Mouse (Mus musculus): ENCODE data around the gene Tmem80.

Tmem80 gene

DNA sequence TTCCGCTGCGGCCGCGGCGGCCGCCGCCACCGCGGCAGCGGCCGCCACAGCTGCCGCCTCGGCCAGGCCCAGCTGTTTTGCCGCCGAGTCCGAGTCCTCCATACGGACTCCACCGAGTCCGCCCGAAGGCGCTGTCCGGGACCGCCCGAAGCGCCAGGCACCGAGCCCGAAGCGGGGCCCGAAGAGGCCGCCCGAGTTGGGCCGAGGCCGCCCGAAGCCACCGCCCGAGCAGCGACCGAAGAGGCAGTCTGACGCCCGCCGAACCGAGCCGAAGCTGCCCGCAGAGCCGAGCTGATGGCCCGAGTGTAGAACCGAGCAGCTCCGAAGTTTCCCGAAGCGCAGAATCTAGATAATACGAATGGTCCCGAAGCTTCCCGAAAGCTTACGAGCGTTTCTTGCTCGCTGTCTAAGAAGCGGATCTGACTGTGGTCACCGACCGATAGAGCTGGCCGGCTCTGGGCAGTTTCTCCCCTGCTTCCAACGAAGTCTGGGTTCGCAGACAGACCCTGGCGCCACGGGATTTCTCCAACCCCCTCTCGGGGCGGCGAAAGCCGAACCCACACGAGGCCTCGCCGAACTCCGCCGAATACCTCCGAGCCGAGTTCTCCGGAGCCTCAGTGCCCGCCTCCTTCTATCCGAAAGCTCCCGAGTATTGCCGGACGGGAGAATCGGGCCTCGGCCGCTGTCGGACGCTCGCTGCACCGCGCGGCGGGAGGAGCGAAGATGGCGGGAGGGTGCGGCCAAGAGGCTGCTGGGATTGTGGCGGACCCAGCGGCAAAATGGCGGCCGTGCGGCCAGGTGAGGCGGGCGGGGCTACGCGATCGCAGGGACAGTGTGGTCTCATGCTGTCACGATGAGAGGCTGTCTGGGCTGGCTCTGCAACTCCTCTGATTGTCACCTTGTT is at the start of gene Tmem80, which contains the start of gene Deaf1:
Tmem80 (plus strand) TSS at position 271 of the 904 bp plus-strand sequence.
Deaf1 (minus strand) TSS at position 222 of the 904 bp plus-strand sequence.
- peak; percentile 96 for DNase-seq

DNA sequence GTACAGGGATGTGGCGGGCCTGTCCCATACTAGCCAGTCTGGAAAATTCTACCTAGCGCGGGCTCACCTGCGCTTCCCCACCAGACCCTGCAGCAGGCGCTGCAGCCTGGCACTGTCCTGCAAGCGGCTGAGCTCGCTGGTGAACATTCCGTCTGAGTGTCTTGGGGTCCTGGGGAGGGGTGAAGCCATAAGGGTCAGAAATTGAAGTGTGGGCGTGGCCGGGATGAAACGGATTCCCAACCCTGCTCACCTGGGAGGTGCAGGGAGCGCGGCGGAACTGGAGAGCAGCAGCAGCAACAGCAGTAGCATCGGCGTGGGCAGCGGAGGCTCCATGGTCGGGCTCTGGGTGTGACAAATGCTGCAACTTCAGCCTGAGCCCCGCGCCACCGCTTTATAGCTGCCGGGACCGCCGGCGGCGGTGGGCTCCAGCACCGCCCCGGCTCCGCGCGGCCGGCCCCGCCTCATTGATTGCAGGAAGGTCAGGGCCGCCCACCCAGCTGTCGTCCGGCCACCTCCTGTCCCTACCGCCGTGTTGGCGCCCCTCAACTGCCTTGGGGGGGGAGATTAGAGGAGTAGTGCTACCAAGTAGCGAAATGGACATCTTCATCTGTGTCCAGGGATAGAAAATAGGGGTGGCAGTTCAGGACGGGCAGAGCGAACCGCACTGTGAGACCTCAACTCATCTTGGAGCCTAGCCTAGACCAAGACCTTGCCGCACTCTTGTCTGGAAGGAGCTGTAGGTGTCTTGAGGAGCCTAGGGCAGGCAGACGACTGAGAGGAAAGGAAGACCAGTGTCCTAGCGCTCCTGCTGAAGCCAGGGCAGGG is 48.6 kb upstream of the Tmem80 start, which contains the start of gene Sct:
Sct (minus strand) TSS at position 368 of the 825 bp plus-strand sequence.
- peak in 1 of 2 experiments; percentile 36 for DNase-seq

DNA sequence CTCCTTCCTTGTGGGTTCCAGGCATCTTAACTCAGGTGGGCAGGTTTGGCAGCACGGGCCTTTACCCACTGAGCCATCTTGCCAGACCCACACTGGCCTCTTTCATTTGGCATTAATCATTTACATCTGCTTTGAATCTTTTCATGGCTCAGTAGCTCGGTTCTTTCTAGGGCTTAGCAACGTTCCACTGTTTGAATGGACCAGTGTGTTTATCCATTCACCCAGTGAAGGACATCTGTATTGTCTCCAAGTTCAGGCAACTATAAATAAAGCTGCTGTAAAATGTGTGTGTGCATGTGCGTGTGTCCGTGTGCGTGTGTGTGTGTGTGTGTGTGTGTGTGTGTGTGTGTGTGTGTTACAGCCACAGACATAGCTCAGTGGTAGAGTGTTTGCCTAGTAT is 46.1 kb upstream of the Tmem80 start:
- no peak for DNase-seq

DNA sequence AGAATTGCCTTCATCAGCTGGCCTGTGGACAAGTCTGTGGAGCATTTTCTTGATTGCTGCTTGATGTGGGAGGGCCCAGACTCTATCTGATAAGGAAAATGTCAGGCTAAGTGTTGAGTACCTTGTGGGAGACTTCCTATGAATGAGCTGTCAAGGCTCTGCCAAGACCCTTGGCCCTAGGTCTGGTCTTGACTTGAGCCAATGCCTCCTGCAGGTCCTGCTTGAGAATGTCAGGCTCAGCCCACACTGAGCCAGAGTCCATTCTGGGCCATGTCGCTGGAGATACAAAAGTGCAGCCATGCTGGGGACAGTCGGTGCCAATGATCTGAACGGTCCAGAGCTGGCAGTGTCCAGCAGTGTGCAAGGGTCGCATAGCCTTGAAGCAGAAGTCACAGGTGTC is 44.8 kb upstream of the Tmem80 start:
- no peak for DNase-seq

DNA sequence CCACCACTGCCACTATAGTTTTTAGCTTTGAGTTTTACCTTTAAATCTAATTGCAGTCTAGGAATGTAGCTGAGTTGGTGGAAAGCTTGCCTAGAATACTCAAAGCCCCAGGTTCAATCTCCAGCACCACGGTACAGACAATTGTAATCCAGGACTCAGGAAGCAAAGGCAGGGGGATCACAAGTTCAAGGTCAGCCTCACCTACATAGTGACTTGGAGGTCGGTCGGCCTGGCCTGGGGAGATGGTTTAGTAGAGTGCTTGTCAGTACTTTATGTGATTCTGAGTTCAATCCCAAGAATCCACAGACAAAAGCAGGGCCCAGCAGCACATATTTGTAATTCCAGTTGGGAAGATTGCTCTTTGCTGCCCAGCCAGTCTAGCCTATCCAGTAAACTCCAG is 39.5 kb upstream of the Tmem80 start:
- no peak for DNase-seq

DNA sequence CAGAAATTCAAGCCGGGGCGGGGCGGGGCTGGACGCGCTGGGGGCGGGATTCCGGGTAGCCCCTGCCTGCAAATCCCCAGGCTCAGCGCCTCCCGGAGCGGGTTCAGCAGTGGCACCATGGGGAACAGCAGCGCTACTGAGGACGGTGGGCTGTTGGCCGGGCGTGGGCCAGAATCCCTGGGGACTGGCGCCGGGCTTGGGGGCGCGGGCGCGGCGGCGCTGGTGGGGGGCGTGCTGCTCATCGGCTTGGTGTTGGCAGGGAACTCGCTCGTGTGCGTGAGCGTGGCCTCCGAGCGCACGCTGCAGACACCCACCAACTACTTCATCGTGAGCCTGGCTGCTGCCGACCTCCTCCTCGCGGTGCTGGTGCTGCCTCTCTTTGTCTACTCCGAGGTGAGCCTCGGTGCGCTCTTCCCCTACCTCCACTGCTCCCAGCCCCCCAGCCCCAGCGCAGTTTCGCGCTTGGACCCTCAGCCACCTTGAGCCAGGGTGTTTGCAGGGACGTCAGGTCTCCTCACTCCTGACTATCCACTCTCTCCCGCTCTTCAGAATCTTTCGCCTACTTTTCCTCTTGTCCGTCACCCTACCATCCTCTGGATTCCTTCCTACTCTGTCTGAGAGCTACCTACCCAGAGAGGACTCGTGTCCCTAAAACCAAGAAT is 35.5 kb upstream of the Tmem80 start, which contains the start of gene Drd4:
Drd4 (plus strand) TSS at position 86 of the 662 bp plus-strand sequence.
- DNase-seq, result no peak

DNA sequence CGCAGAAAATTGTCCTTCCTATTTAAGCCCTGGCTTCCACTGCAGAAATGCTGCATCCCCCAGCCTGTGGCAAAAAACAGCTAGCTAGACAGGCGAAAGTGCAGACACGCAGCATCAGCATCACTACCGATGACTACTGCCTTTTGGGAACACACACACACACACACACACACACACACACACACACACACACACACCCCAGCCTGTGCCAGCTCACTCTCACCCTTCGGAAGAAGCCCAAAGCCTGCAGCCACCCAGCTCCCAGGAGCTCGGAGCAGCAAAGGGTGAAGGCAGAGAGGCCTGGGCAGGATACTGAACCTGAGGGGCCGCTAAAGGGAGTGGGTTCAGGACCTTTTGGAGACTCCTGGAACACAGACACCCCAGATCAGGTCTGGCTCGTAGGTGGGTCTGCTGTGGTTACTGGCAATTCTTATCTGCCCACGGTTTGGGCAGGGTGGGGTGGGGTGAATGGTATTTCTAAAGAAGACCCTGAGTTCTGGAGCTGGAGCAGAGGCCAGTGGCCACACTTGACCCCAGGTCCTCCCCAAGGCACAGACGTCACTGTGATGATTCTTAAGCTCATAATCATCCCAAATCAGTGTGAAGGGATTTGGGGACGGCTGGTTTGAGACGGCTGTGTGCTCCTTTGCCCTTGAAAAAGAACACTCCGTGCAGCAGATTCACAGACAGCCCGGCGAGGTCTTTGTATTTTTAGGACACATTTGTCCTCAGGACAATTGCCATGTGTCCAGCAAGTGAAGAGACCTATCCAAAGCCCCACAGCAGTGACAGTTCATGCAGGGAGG is 34.8 kb upstream of the Tmem80 start:
- no peak for DNase-seq

DNA sequence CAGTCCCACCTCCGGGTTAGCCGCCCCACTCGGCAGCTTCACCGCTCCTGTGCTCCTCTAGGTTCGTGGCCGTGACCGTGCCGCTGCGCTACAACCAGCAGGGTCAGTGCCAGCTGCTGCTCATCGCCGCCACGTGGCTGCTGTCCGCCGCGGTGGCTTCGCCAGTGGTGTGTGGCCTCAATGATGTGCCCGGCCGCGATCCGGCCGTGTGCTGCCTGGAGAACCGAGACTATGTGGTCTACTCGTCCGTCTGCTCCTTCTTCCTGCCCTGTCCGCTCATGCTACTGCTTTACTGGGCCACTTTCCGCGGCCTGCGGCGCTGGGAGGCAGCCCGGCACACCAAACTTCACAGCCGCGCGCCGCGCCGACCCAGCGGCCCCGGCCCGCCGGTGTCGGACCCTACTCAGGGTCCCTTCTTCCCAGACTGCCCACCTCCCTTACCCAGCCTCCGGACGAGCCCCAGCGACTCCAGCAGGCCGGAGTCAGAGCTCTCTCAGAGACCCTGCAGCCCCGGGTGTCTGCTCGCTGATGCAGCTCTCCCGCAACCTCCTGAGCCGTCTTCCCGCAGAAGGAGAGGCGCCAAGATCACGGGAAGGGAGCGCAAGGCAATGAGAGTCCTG is 33.6 kb upstream of the Tmem80 start:
- DNase-seq, result no peak

DNA sequence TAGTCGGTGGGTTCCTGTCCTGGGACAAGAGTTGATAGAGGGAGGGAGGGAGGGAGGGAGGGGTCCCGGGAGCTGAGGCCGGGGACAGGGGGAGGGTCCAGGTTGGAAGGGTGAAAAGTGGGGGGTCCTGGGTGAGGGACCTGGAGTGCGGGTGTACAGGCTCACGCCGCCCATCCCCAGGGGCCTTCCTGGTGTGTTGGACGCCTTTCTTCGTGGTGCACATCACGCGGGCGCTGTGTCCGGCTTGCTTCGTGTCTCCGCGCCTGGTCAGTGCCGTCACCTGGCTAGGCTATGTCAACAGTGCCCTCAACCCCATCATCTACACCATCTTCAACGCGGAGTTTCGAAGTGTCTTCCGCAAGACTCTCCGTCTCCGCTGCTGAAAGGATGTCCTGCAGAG is 33.1 kb upstream of the Tmem80 start:
- no peak for DNase-seq

DNA sequence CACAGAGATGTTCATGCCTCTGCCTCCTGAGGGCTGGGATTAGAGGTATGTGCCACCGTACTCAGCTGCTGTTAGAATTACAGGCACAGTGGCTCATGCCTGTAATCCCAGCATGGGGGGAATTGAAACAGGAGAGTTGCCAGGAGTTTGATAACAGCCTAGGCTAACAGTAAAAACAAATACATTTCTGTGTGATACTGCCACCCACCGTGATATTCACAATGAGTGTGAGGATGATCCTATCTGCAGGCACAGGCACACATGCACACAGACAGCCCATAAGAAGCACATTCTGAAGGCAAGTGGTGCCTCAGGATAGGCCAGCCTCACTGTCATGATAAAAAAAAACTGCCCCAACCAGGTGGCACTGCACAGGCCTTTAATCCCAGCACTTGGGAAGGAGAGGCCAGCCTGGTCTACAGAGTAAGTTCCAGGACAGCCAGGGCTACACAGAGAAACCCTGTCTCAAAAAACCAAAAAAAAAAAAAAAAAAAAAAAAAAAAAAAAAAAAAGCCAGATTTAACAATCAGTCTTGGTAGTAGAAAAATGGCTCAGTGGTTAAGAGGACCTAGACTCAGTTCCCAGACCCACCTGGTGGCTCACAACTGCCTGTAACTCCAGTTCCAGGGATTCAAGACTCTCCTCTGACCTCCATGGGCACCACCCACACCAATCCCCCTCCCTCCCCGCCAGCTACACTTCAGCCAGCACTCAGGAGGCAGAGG is 29.5 kb upstream of the Tmem80 start:
- no peak for DNase-seq

DNA sequence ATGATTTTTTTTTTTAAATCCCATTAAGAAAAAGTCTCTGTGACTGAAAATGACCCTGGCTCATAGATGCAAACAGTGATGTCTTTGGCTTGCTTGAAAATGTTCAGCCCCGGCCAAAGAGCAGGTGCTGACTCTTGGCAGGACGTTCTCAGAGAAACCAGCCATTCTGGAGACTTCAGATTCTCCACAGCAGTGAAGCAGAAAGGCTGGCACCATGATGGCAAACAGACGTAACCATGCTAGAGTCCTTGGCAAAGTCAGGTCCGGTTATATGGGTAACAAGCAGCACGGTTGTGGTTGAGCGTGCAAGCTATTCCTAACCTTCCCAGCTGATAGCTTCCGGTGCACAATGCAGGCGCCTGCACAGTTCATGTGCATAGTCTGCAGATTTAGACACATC is 28.4 kb upstream of the Tmem80 start:
- DNase-seq, result no peak

DNA sequence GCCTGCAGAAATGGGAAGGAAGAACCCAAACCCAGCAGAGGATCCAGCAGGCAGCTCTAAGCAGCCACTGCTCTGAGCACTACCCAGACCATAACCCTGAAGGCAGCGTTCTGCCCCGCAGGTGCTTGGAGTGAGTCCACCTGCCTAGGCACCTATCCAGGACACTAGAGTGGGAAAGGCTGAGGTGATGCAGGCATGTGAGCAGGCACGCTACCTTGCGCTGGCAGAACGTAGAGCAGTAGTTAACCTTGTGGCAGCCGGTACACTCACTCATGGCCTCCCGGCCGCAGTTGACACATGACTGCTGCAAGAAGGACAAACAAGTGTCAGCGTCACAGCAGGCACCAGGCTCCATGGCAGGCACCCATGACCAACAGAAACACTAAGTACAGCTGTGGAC is 26.2 kb upstream of the Tmem80 start:
- no peak for DNase-seq

DNA sequence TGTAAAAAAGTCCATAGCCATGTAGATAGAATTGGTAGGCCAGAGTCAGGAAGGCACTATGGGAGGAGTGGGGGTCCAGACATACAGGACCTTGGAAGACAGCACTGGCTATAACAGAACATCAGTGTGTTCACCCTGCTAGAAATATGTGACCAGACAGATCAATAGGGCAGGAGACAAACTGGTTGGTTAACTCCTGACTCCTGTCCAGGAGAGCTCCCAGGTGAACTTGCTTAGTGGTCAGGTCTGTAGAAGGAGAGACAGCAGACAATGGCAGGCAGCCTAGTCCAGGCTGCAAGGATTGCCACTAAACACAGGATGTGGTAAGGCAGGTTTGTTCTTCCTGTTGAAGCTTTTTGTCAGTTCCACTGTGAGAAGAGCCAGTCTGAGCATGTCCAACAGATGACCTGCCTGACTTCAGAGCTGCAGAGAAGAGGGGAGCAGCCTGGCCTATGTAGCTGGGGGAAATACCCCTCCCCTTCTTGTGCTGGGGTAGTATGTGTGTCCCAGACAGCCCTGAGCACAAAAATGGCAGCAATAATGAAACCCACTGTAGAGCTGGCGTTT is 24.8 kb upstream of the Tmem80 start:
- no peak for DNase-seq

DNA sequence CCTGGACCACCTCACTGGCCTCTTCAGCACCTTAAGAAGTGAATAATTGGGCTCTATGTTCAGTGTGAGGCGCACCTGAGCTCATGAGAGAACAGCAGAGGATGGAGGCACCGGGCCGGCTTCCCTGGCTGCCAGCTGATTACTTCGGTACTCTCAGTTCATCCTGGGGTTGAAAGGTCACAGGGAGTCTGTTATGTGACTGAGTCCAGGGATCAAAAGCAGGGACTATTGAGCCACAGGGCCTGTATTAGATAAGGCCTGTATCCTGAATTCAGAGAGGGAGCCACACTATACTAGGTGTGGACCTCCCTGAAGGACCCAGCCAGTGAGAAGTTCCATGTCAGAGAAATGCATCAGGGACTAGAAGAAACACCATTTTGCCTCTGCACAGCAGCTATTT is 23.0 kb upstream of the Tmem80 start:
- DNase-seq, result no peak

DNA sequence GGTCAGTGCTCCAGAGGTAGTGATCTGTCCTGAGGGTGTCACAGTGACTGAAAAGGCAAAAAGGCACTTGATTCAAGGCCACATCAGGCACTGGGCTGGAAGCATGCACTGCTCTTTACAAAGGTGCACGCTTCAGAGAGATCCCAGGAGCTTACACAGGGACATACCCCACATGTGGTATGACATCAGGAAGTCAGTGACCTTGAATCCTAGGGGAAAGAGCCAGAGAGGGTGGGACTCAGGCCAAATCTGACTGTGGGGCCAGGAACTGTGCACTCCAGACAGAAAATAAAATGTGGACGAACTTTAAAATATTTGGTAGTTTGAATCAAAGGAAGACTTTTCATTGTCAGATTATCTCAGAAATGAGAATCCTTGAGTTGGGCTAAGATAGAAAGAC is 13.1 kb upstream of the Tmem80 start:
- no peak for DNase-seq

DNA sequence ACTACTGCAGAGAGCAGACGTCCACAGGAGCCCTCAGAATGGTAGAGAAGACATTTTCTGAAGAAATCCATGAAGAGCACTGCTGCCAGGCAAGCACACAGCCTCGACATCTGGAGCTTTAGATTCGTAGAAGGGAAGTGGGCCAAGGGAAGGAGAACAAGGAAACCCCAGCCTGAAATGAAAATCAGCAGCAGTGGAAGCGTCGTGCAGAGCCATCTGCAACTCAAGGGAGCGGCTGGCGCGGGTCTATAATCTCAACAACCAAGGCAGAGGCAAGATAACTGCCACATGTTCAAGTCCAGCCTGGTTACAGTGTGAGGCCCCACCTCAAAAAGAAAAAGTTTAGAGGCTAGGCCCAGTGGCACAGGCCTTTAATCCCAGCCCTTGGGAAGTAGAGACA is 12.5 kb upstream of the Tmem80 start:
- DNase-seq, result no peak

DNA sequence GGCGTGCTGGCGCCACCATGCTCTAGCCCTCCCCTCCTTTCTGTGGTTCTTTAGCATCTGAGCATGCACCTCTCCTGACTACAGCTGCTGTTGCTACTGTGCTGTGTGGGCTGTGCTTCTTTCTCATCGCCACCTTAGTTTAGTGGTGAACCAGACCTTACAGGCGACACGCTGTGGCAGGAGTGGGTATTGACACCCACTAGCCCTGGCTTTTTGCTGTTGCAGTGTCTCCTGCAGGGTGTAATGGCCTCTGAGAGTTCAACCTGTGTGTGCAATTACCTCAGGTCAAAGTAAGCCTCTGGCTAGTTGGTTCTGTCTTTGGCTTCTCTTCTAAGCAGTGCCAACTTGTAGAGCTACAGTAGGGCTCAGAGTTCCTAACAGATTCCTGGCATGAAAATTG is 11.6 kb upstream of the Tmem80 start:
- DNase-seq, result peak; percentile 60 to 66

DNA sequence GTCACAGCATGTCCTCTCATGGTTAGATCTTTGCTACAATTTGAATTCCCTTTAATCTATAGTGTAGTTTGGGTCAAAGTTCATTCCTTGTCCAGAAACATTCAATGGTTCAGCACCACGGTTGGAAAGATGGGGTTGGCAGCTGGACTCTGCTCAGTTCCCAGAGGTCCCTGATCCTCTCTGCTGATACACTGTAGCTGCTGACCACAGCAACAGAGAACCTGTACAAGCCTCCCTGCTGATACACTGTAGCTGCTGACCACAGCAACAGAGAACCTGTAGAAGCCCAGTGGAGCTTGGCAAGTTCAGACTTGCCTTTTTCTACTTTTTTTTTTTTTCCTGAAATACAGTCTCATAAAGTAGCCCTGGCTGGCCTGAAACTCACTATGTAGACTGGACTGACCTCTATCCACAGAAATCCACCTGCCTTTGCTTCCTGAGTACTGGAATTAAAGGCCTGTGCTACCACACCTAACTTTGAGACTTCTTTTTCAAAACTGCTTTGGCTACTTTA is 9.9 kb upstream of the Tmem80 start:
- no peak for DNase-seq

DNA sequence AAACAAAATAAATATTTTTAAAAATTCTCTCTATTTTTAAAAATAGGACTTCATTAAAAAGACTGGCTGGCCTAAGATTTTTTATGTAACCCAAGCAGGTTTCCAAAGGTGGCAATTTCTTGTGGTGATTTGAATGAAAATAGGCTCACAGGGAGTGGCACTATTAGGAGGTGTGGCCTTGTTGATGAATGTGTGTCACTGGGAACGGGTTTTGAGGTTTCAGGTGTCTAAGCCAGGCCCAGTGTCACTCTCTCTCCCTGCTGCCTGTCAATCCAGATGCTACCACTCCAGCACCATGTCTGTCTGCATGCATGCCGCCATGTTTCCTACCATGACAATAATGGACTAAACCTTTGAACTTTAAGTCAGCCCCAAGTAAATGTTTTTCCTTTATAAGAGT is 8.1 kb upstream of the Tmem80 start:
- DNase-seq, result no peak

DNA sequence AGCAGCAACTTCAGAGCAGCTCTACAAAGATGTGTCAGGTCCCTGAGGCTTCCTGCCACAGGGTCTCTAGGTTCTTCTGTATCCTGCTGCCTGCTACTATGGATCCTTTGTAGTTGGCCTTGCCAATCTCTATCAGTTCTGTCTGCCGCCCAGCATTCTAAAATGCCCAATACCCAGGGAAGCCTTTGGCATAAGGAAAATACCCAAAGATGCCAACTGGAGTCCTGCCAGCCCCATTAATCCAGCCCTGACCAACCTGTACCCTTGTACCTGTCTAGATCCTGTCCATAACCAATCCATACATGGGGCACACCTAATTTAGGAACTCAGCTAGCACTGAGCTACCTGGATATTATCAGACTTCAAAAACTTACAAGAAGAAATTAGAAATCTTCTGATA is 2.9 kb upstream of the Tmem80 start:
- DNase-seq, result no peak
